Mouse (Mus musculus) stomach, embryonic 15.5 days (tissue): Measurements from ENCODE around the gene Klk1b1. TPM values are rescaled to one million over a fixed set of nuclear protein-coding genes. Genes with fewer than 3 reads are reported as not detected.
"Not testable (repeated sequence)": the region's sequence is repeated elsewhere in the genome, so short reads cannot be mapped to it uniquely, and the experiment has no call there.

ENCODE experiments used
- ATAC-seq: fragments of 200-750 bp; cut with Nextera tagmentation; 2 replicates; pipeline ENCODE4 v1.8.0; 2017; ENCODE audit warnings: low read depth, moderate number of reproducible peaks, moderate TSS enrichment; ENCODE audit not compliant: insufficient read depth, low FRiP score
- H3K27ac ChIP-seq: fragments of 300-500 bp; sonication (generic); 2 replicates; pipeline ENCODE4 v1.5.1; 2015; ENCODE audit warnings: mild to moderate bottlenecking, inconsistent platforms
- H3K27me3 ChIP-seq: fragments of 300-500 bp; sonication (generic); replicated peaks from 2 replicates; pipeline ENCODE4 v1.6.1; 2015; ENCODE audit warnings: inconsistent platforms
- H3K36me3 ChIP-seq: fragments of 300-500 bp; sonication (generic); 2 replicates; pipeline ENCODE4 v1.6.1; 2015; ENCODE audit warnings: inconsistent platforms
- H3K4me1 ChIP-seq: fragments of 300-500 bp; sonication (generic); 2 replicates; pipeline ENCODE4 v1.6.1; 2015; ENCODE audit warnings: inconsistent platforms
- H3K4me2 ChIP-seq: fragments of 300-500 bp; sonication (generic); 2 replicates; pipeline ENCODE4 v1.6.1; 2015; ENCODE audit warnings: mild to moderate bottlenecking, inconsistent platforms
- H3K4me3 ChIP-seq: fragments of 300-500 bp; sonication (generic); replicated peaks from 2 replicates; pipeline ENCODE4 v1.5.1; 2015; ENCODE audit warnings: inconsistent platforms
- H3K9ac ChIP-seq: fragments of 300-500 bp; sonication (generic); 2 replicates; pipeline ENCODE4 v1.6.1; 2015; ENCODE audit warnings: inconsistent platforms
- H3K9me3 ChIP-seq: fragments of 300-500 bp; sonication (generic); 2 replicates; pipeline ENCODE4 v1.6.1; 2016; ENCODE audit warnings: inconsistent platforms
- WGBS: fragments of 180-500 bp; shearing (Covaris S2); methylation state at CpG from one replicate; pipeline ENCODE4 v1.1.7; 2015; 5-methylcytosine and 5-hydroxymethylcytosine counted together
- polyA plus RNA-seq: library from polyadenylated mRNA; unstranded; fragments of >200 nt; fragmentation: Nextera tagmentation; extraction: Ambion mirVana; gene quantifications from 2 replicates; pipeline ENCODE4 v1.2.1, GENCODE M21; 2015

Klk1b1 gene
- polyA plus RNA-seq, 1 experiment from 2014 or later: not detected

- H3K36me3 ChIP-seq: no peaks in the 10 kb centered on the region
- H3K4me3 ChIP-seq: no peak overlapping the region
- H3K9ac ChIP-seq: no peak overlapping the region
- no peaks in the 10 kb centered on the region for H3K4me1 ChIP-seq
- H3K27ac ChIP-seq: no peak overlapping the region
- no peak overlapping the region for H3K4me2 ChIP-seq
- WGBS: 81% methylated on average over 14 of the region's 14 CpGs
- ATAC-seq: no peak
- H3K9me3 ChIP-seq: no peaks in the 10 kb centered on the region
- no peaks in the 10 kb centered on the region for H3K27me3 ChIP-seq
Observed at GRCm38 (mm10) chr7:43936551-43936950, 30.0 kb upstream of the Klk1b1 start.

DNA sequence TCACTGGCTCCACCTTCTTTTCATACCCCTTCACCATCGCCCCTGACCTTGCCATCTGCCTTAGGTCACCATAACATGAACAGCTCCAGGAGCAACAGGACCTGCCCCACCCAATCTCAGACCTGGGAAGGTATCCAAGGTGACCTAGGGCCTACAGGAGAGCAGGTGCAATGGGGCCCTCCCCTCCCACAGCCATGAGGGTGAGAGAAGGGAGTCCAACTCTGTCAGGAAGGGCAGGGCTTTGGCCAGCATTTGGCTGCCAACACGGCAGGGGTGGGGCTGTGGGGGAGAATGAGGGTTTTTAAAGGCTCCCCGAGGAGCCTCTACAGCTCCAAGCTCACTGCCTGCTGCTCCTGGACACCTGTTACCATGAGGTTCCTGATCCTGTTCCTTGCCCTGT lies 24.3 kb upstream of the Klk1b1 start:
- WGBS: 65% methylated on average over 3 of the region's 3 CpGs
- H3K36me3 ChIP-seq: not testable (repeated sequence)

DNA sequence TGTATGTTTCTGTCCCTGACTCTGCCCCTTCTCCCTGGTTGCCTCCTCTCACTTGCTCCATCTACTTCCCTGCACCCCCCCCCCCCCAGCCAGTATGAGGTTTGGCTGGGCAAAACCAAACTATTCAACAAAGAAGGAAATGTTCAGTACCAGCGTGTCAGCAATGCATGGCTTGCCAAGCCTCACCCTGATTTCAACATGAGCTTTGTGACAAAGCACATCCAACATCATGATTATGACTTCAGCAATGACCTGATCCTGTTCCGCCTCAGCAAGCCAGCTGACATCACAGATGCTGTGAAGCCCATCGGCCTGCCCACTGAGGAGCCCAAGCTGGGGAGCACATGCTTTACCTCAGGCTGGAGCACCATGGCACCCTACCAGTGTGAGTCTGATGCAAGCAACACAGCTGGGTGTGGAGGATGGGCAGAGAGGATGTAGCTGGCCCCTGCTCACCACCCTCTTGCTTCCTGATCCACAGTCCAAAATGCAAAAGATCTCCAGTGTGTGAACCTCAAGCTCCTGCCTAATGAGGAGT lies 21.8 kb upstream of the Klk1b1 start:
- Histone ChIP-seq H3K9ac (no peak overlapping the region), H3K4me1 (no peaks in the 10 kb centered on the region), H3K27me3 (no peaks in the 10 kb centered on the region), H3K4me2 (no peak overlapping the region), H3K27ac (no peak overlapping the region), H3K4me3 (no peak overlapping the region), H3K9me3 (no peaks in the 10 kb centered on the region), H3K36me3 (no peaks in the 10 kb centered on the region)
- 71% methylated on average over 3 of the region's 3 CpGs for WGBS
- no peak for ATAC-seq

More for the DNA sequence above, 24.3 kb upstream of the Klk1b1 start:
- not testable (repeated sequence) for H3K9ac ChIP-seq, H3K27me3 ChIP-seq, H3K4me3 ChIP-seq, H3K4me1 ChIP-seq, H3K9me3 ChIP-seq, H3K4me2 ChIP-seq, H3K27ac ChIP-seq
- ATAC-seq: peak; percentile 22; the same call in 1 of the 2 replicates

DNA sequence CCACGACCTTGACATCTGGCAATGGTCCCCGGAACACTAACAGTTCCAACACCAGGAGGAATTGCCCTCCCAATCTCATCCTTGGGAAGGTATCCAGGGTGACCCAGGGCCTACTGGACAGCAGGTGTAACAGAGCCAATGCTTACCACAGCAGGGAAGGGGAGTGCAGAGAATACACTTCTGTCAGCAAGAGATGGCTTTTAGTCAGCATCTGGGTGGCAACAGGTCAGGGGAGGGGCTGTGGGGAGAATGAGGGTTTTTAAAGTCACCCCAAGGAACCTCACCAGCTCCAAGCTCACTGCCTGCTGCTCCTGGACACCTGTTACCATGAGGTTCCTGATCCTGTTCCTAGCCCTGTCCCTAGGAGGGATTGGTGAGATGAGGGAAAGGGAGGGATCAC lies 16.2 kb upstream of the Klk1b1 start, which contains the start of gene Klk1b8:
Klk1b8 (plus strand) TSS at position 301 of the 400 bp plus-strand sequence.
- H3K4me3 ChIP-seq: no peak within 1 kb of the TSS
- no peaks in the 10 kb centered on the region for H3K27me3 ChIP-seq
- H3K9me3 ChIP-seq: no peaks in the 10 kb centered on the region
- H3K4me2 ChIP-seq: no peak within 1 kb of the TSS
- H3K9ac ChIP-seq: no peak within 1 kb of the TSS
- no peak for ATAC-seq
- no peak within 1 kb of the TSS for H3K27ac ChIP-seq
- WGBS: 69% methylated on average over 2 of the region's 2 CpGs
- H3K36me3 ChIP-seq: no peaks in the 10 kb centered on the region
- H3K4me1 ChIP-seq: no peaks in the 10 kb centered on the region

- Histone ChIP-seq H3K27me3 (no peaks in the 10 kb centered on the region), H3K27ac (no peak overlapping the region), H3K4me3 (no peak overlapping the region), H3K9ac (no peak overlapping the region), H3K36me3 (no peaks in the 10 kb centered on the region), H3K9me3 (no peaks in the 10 kb centered on the region), H3K4me2 (no peak overlapping the region), H3K4me1 (no peaks in the 10 kb centered on the region)
- WGBS: 52% methylated on average over 4 of the region's 4 CpGs
- ATAC-seq: no peak
Observed at GRCm38 (mm10) chr7:43952703-43953102, 13.8 kb upstream of the Klk1b1 start.

DNA sequence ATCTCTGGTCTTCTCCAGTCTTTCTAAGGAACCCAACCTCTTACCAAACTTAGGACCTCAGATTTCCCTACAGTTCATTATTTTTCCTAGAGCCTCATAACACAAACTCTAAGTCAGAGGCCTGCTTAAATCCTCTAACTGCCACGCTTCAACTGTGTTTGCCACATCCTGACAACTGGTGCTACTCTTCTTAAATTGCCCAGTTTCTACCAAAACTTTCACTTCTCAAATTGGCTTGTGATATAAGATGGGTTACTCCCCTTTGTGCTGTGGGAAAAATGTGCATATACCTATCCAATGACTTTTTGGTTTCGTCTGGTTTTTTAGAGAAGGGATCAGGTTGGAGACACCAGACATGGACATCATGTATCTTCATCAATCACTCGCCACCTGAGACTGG lies 507 bp downstream of the Klk1b1 start:
- no peak overlapping the region for H3K4me2 ChIP-seq
- no peaks in the 10 kb centered on the region for H3K27me3 ChIP-seq
- no peak overlapping the region for H3K9ac ChIP-seq
- 82% methylated on average over 3 of the region's 3 CpGs for WGBS
- no peaks in the 10 kb centered on the region for H3K36me3 ChIP-seq
- H3K27ac ChIP-seq: no peak overlapping the region
- no peaks in the 10 kb centered on the region for H3K9me3 ChIP-seq
- H3K4me1 ChIP-seq: no peaks in the 10 kb centered on the region
- ATAC-seq: no peak
- no peak overlapping the region for H3K4me3 ChIP-seq

- Histone ChIP-seq H3K4me1 (no peaks in the 10 kb centered on the region), H3K9me3 (no peaks in the 10 kb centered on the region), H3K36me3 (no peaks in the 10 kb centered on the region), H3K9ac (no peak overlapping the region), H3K4me3 (no peak overlapping the region), H3K27ac (no peak overlapping the region), H3K4me2 (no peak overlapping the region), H3K27me3 (no peaks in the 10 kb centered on the region)
- 76% methylated on average over 2 of the region's 2 CpGs for WGBS
- no peak for ATAC-seq
Observed at GRCm38 (mm10) chr7:43967612-43968011, 1.1 kb downstream of the Klk1b1 start.

GRCm38 (mm10) chr7:43975761-43976160 lies 9.2 kb downstream of the Klk1b1 start, which contains the start of gene Klk1b9:
Gene Klk1b9, plus strand, starts transcription at chr7:43976061.
- 77% methylated on average over 1 of the region's 1 CpGs for WGBS
- not testable (repeated sequence) for H3K4me1 ChIP-seq, H3K9ac ChIP-seq, H3K27ac ChIP-seq, H3K4me3 ChIP-seq, H3K27me3 ChIP-seq, H3K4me2 ChIP-seq, ATAC-seq, H3K36me3 ChIP-seq, H3K9me3 ChIP-seq

- H3K36me3 ChIP-seq: no peaks in the 10 kb centered on the region
- no peak overlapping the region for H3K27ac ChIP-seq
- no peak overlapping the region for H3K4me2 ChIP-seq
- no peaks in the 10 kb centered on the region for H3K9me3 ChIP-seq
- H3K27me3 ChIP-seq: no peaks in the 10 kb centered on the region
- no peaks in the 10 kb centered on the region for H3K4me1 ChIP-seq
- H3K4me3 ChIP-seq: no peak overlapping the region
- H3K9ac ChIP-seq: no peak overlapping the region
- no peak for ATAC-seq
Observed at GRCm38 (mm10) chr7:43985657-43986056, 19.1 kb downstream of the Klk1b1 start.

DNA sequence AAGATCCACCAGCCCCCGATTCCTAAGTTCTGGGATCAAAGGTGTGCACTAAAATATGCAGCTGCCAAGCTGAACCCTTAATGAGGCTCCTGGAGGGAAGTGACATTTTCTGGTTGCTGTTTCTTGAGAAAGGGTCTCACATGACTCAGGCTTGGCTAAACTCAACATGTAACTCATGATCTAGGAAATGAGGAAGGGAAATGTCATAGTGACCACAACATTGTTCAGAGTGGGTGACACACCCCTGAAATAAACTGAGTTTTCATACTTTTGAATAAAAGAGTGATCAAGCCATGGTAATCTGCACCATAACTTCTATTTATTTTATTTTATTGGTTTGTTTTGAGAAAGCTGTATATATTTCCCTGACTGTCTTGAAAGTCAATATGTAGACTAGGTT lies 28.3 kb downstream of the Klk1b1 start:
- not testable (repeated sequence) for H3K27ac ChIP-seq, H3K27me3 ChIP-seq, ATAC-seq, H3K4me2 ChIP-seq, H3K4me1 ChIP-seq, H3K36me3 ChIP-seq, H3K9ac ChIP-seq, H3K9me3 ChIP-seq, H3K4me3 ChIP-seq
- WGBS: 61% methylated on average over 1 of the region's 1 CpGs

DNA sequence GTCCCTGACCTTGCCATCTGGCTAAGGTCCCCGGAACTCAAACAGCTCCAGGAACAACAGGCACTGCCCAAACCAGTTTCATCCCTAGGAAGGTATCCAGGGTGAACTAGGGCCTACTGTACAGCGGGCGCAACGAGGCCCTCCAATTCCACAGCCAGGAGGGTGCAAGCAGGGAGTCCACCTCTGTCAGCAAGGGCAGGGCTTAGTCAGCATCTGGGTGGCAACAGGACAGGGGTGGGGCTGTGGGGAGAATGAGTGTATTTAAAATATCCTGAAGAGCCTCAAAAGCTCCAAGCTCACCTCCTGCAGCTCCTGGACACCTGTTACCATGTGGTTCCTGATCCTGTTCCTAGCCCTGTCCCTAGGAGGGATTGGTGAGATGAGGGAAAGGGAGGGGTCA lies 29.0 kb downstream of the Klk1b1 start, which contains the start of gene Klk1b11:
Klk1b11 (plus strand) TSS at position 301 of the 400 bp plus-strand sequence.
- not testable (repeated sequence) for H3K4me3 ChIP-seq, H3K36me3 ChIP-seq, H3K27me3 ChIP-seq, H3K9me3 ChIP-seq, H3K4me1 ChIP-seq, H3K9ac ChIP-seq, H3K27ac ChIP-seq, ATAC-seq, H3K4me2 ChIP-seq
- 75% methylated on average over 4 of the region's 4 CpGs for WGBS

GRCm38 (mm10) chr7:44004847-44005246 lies 38.3 kb downstream of the Klk1b1 start:
- H3K4me1 ChIP-seq: no peaks in the 10 kb centered on the region

DNA sequence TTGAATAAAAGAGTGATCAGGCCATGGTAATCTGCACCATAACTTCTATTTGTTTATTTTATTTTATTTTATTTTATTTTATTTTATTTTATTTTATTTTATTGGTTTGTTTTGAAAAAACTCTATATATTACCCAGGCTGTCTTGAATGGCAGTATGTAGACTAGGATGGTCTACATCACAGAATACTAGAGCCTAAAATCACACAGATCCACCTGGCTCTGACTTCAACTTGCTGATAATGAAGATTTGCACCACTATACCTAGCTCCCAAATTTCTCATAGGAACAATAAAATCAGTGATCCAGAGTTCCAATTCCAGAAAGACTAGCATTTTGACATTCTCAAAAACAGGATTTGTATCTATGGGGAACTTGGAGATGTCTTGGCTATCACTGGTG lies 45.3 kb downstream of the Klk1b1 start, which contains the start of gene Klk1b26:
Klk1b26 (plus strand) TSS at position 301 of the 400 bp plus-strand sequence.
- H3K4me2 ChIP-seq, ATAC-seq, H3K4me1 ChIP-seq, H3K4me3 ChIP-seq, H3K36me3 ChIP-seq, H3K9me3 ChIP-seq, H3K9ac ChIP-seq, H3K27me3 ChIP-seq, H3K27ac ChIP-seq: not testable (repeated sequence)

More at GRCm38 (mm10) chr7:44004847-44005246, 38.3 kb downstream of the Klk1b1 start:
- no peaks in the 10 kb centered on the region for H3K27me3 ChIP-seq
- no peak overlapping the region for H3K4me2 ChIP-seq
- no peak overlapping the region for H3K9ac ChIP-seq
- no peak overlapping the region for H3K27ac ChIP-seq
- H3K9me3 ChIP-seq: no peaks in the 10 kb centered on the region
- no peak overlapping the region for H3K4me3 ChIP-seq
- no peaks in the 10 kb centered on the region for H3K36me3 ChIP-seq
- ATAC-seq: no peak
